Mouse (Mus musculus): Measurements from ENCODE around the gene Pnldc1.

- no peak for TF ChIP-seq POLR2A (IDR thresholded peaks at IDR 0.05; ENCODE audit: control insufficient read depth, low read depth, low read length)
- TF ChIP-seq CTCF (IDR thresholded peaks at IDR 0.05; ENCODE audit: control insufficient read depth, insufficient read depth, insufficient replicate concordance, low read depth, low read length) = no peak
These were observed 7.7 kb downstream of the Pnldc1 start for GRCm38 (mm10) chr17:12902291-12902690.
